Mouse (Mus musculus) regulatory T cell (primary cell): ENCODE data around the gene Pacs1.
"Not testable (repeated sequence)": the region's sequence is repeated elsewhere in the genome, so short reads cannot be mapped to it uniquely, and the experiment has no call there.

Source experiments
- in situ Hi-C: fragments of 300-600 bp; cut with MboI, MseI; formaldehyde crosslinking; loops from one replicate; pipeline ENCODE4 v1.15.1; 2025; ENCODE audit warnings: high pct_unique_total_duplicates

Gene Pacs1

GRCm38 (mm10) chr19:5268017-5268416 is 4.9 kb downstream of the Pacs1 start:
- in situ Hi-C loops = no loop called here

- in situ Hi-C loops = no loop called here
Measured at GRCm38 (mm10) chr19:5267015-5267414, 5.9 kb downstream of the Pacs1 start.

GRCm38 (mm10) chr19:5257140-5257539 is 15.8 kb downstream of the Pacs1 start:
- in situ Hi-C loops = loop anchor here (5.0 kb wide), 1 partner anchor 95 kb away; no protein-coding TSS in a partner anchor

GRCm38 (mm10) chr19:5236981-5237380 is 35.9 kb downstream of the Pacs1 start:
- in situ Hi-C loops = not testable (repeated sequence)

GRCm38 (mm10) chr19:5232696-5233095 is 40.2 kb downstream of the Pacs1 start:
- in situ Hi-C loops = no loop called here

GRCm38 (mm10) chr19:5230110-5230509 is 42.8 kb downstream of the Pacs1 start:
- in situ Hi-C loops = no loop called here

GRCm38 (mm10) chr19:5224624-5225023 is 48.3 kb downstream of the Pacs1 start:
- in situ Hi-C loops = no loop called here

- in situ Hi-C loops = no loop called here
Measured at GRCm38 (mm10) chr19:5224077-5224476, 48.8 kb downstream of the Pacs1 start.

- in situ Hi-C loops = no loop called here
Measured at GRCm38 (mm10) chr19:5221926-5222325, 51.0 kb downstream of the Pacs1 start.

- in situ Hi-C loops = not testable (repeated sequence)
Measured at GRCm38 (mm10) chr19:5221219-5221723, 51.6 kb downstream of the Pacs1 start.

- in situ Hi-C loops = no loop called here
Measured at GRCm38 (mm10) chr19:5220389-5220788, 52.5 kb downstream of the Pacs1 start.

GRCm38 (mm10) chr19:5201691-5202090 is 71.2 kb downstream of the Pacs1 start:
- in situ Hi-C loops = no loop called here

GRCm38 (mm10) chr19:5200617-5201016 is 72.3 kb downstream of the Pacs1 start:
- in situ Hi-C loops = not testable (repeated sequence)

- in situ Hi-C loops = loop anchor here (5.0 kb wide), 1 partner anchor 49 kb away; no protein-coding TSS in a partner anchor
Measured at GRCm38 (mm10) chr19:5198553-5198952, 74.4 kb downstream of the Pacs1 start.

- in situ Hi-C loops = loop anchor here (5.0 kb wide), 1 partner anchor 52 kb away; no protein-coding TSS in a partner anchor
Measured at GRCm38 (mm10) chr19:5195417-5196035, 77.4 kb downstream of the Pacs1 start.

GRCm38 (mm10) chr19:5192397-5192796 is 80.5 kb downstream of the Pacs1 start:
- in situ Hi-C loops = no loop called here

GRCm38 (mm10) chr19:5187439-5187838 is 85.5 kb downstream of the Pacs1 start:
- in situ Hi-C loops = no loop called here

GRCm38 (mm10) chr19:5181926-5182325 is 91.0 kb downstream of the Pacs1 start:
- in situ Hi-C loops = no loop called here

GRCm38 (mm10) chr19:5178631-5179030 is 94.3 kb downstream of the Pacs1 start:
- in situ Hi-C loops = no loop called here

GRCm38 (mm10) chr19:5170430-5170829 is 102.5 kb downstream of the Pacs1 start:
- in situ Hi-C loops = no loop called here

- in situ Hi-C loops = no loop called here
Measured at GRCm38 (mm10) chr19:5167477-5167876, 105.4 kb downstream of the Pacs1 start.

GRCm38 (mm10) chr19:5164380-5164779 is 108.5 kb downstream of the Pacs1 start:
- in situ Hi-C loops = loop anchor here (5.0 kb wide), 1 partner anchor 93 kb away; no protein-coding TSS in a partner anchor

GRCm38 (mm10) chr19:5161913-5162312 is 111.0 kb downstream of the Pacs1 start:
- in situ Hi-C loops = loop anchor here (5.0 kb wide), 1 partner anchor 95 kb away; no protein-coding TSS in a partner anchor
